Mouse (Mus musculus): ENCODE results near the gene Sohlh1. TPM values are rescaled to one million over a fixed set of nuclear protein-coding genes. Genes with fewer than 3 reads are reported as not detected.

Sohlh1 gene
- polyA plus RNA-seq, 1 experiment from 2014 or later: 0.16 TPM

Other genes with a start within 250 kb of the Sohlh1 start
- 81.3 and 83.0 TPM in 2 replicates for gene Rabl6, start 238.7 kb downstream of the Sohlh1 start, polyA plus RNA-seq (2016; fragmentation: Nextera tagmentation; extraction: Ambion mirVana)
- gene Ccdc183, start 229.6 kb downstream of the Sohlh1 start, polyA plus RNA-seq (2016; fragmentation: Nextera tagmentation; extraction: Ambion mirVana): 0.18 and 0.27 TPM in 2 replicates
- gene Tmem141, start 225.2 kb downstream of the Sohlh1 start, polyA plus RNA-seq (2016; fragmentation: Nextera tagmentation; extraction: Ambion mirVana): 21.9 and 22.6 TPM in 2 replicates
- gene Fcna, start 219.2 kb downstream of the Sohlh1 start, polyA plus RNA-seq (2016; fragmentation: Nextera tagmentation; extraction: Ambion mirVana): 0.40 and 0.68 TPM in 2 replicates
- 0.36 TPM in 1 of 2 replicates, not detected in the other for gene Lcn8, start 194.1 kb downstream of the Sohlh1 start, polyA plus RNA-seq (2016; fragmentation: Nextera tagmentation; extraction: Ambion mirVana)
- not detected in 2 replicates for gene Lcn5, start 189.3 kb downstream of the Sohlh1 start, polyA plus RNA-seq (2016; fragmentation: Nextera tagmentation; extraction: Ambion mirVana)
- gene Lcn6, start 170.5 kb downstream of the Sohlh1 start, polyA plus RNA-seq (2016; fragmentation: Nextera tagmentation; extraction: Ambion mirVana): not detected in 2 replicates
- not detected in 2 replicates for gene Lcn10, start 164.5 kb downstream of the Sohlh1 start, polyA plus RNA-seq (2016; fragmentation: Nextera tagmentation; extraction: Ambion mirVana)
- gene Obp2a, start 147.2 kb downstream of the Sohlh1 start, polyA plus RNA-seq (2016; fragmentation: Nextera tagmentation; extraction: Ambion mirVana): not detected in 2 replicates
- 91.2 and 91.3 TPM in 2 replicates for gene Bmyc, start 140.5 kb downstream of the Sohlh1 start, polyA plus RNA-seq (2016; fragmentation: Nextera tagmentation; extraction: Ambion mirVana)
- gene Obp2b, start 110.2 kb downstream of the Sohlh1 start, polyA plus RNA-seq (2016; fragmentation: Nextera tagmentation; extraction: Ambion mirVana): not detected in 2 replicates
- not detected in 2 replicates for gene Lcn3, start 81.7 kb downstream of the Sohlh1 start, polyA plus RNA-seq (2016; fragmentation: Nextera tagmentation; extraction: Ambion mirVana)
- gene Lcn11, start 70.2 kb downstream of the Sohlh1 start, polyA plus RNA-seq (2016; fragmentation: Nextera tagmentation; extraction: Ambion mirVana): not detected in 2 replicates
- gene Gm13539, start 65.0 kb downstream of the Sohlh1 start, polyA plus RNA-seq (2016; fragmentation: Nextera tagmentation; extraction: Ambion mirVana): not detected in 2 replicates
- gene Glt6d1, start 31.4 kb downstream of the Sohlh1 start, polyA plus RNA-seq (2016; fragmentation: Nextera tagmentation; extraction: Ambion mirVana): not detected in 2 replicates
- gene Lcn9, start 24.1 kb downstream of the Sohlh1 start, polyA plus RNA-seq (2016; fragmentation: Nextera tagmentation; extraction: Ambion mirVana): not detected in 2 replicates
- gene Kcnt1, start 16.5 kb upstream of the Sohlh1 start, polyA plus RNA-seq (2016; fragmentation: Nextera tagmentation; extraction: Ambion mirVana): 0.34 and 0.49 TPM in 2 replicates
- gene Camsap1, start 136.0 kb upstream of the Sohlh1 start, polyA plus RNA-seq (2016; fragmentation: Nextera tagmentation; extraction: Ambion mirVana): 39.6 and 44.9 TPM in 2 replicates
- 98.3 and 101 TPM in 2 replicates for gene Ubac1, start 174.5 kb upstream of the Sohlh1 start, polyA plus RNA-seq (2016; fragmentation: Nextera tagmentation; extraction: Ambion mirVana)

Measured in limb, embryonic 12.5 days (tissue).